Mouse (Mus musculus) erythroblast, adult 5-6 weeks (primary cell): ENCODE measurements at regions not wholly inside any gene's neighbourhood (a gene's known extent, or its start where the extent isn't known, plus 50 kb on each side); places are given as distances from the start of the nearest gene placed in this dataset.

Experiments used
- ATAC-seq: replicated peaks from 2 replicates; pipeline ENCODE4 v1.8.0; 2016; ENCODE audit warnings: moderate number of reproducible peaks, mild to moderate bottlenecking, moderate TSS enrichment, inconsistent platforms; ENCODE audit not compliant: poor library complexity, low FRiP score, severe bottlenecking

- no peak for ATAC-seq
Measured at GRCm38 (mm10) chr10:96723071-96723470, 106.3 kb downstream of the Btg1 start.

- ATAC-seq, result no peak
Measured at GRCm38 (mm10) chr10:96724436-96725175, 107.8 kb downstream of the Btg1 start.

- ATAC-seq, result no peak
Measured at GRCm38 (mm10) chr10:96726801-96727780, 110.3 kb downstream of the Btg1 start.

- no peak for ATAC-seq
Measured at GRCm38 (mm10) chr10:96733581-96733980, 116.8 kb downstream of the Btg1 start.

- ATAC-seq, result no peak
Measured at GRCm38 (mm10) chr10:96735146-96735545, 118.3 kb downstream of the Btg1 start.

DNA sequence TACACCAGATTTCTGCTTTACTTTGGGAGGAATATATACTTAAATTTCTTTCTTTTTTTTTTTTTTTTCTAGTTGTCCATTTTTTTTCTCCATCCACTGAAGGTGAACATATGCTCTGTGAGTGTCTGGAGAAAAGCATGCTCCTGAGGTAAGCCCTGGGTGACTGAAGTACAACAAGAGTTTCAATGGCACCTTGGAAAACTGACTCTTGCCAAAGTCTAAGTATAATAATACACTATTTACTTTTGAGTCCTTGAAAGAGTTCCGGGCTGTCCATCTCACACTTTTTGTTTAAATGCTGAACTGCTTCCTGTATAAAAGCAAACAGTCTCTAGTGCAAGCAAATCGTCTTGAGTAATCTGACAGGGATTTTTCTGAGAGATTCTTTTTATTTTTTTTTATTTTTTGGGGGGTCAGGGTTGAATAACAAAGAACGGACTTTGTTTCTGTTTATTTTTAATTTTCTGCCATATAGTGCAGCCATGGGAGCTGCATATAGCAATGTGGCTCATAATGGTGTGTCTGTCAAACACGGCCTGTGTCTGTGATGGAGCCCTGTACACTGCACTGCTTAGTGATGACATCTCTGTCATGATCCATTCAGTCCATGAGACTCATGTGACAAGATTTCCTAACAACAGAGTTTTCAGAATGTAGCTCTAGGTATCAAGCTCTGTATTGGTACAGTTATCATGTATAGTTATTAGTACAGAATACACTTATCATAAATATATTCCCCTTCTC is 119.3 kb downstream of the Btg1 start:
- no peak for ATAC-seq

DNA sequence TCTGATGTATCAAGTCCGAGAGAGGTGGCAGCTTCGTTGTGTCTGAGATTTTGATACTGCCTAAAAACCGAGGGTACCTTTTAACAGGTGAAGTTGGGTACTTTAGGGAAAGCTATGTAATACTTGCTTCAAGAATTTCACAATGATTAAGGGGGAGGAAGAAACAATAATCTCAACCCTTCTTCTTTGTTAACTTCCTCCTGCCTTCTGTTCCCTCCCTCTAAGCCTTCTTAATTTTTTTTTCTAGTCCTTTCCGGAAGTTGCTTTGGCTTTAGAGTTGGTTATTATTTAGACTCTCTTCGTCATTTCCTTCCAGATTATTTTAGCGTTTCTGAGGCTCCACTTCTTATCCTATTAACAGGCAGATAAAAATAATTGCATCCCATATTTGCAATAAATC is 121.2 kb downstream of the Btg1 start:
- no peak for ATAC-seq

- no peak for ATAC-seq
Measured at GRCm38 (mm10) chr10:96738606-96739005, 121.8 kb downstream of the Btg1 start.

GRCm38 (mm10) chr10:96744167-96744777 is 127.5 kb downstream of the Btg1 start:
- ATAC-seq, result no peak

DNA sequence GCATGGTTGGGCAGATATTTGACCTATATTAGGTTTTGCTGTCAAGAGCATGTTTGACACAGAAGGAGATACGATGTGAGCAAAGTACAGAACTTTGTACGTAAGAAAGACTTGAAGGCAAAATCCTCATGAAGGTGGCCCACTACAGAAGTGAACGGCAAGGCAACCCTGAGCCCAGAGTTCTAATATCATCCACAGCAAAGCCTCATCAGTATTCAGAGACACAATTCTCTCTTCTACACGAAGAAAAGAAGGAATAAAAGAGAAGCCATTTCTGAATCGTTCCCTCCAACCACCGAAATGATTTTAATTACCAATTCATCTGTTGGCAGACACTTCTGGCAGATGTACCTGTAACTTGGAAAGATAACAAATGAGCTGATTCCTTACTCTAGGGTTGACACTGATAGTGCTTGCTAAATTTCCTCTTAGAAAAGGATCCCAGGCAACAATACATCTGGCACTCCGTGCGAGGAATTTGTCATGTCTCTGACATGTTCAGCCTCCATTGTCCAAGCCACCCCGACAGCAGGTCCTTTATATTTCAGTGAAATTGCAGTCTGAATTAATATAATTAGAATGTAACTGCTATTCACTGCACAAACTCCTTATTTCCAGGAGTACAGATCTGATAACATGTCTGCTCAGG is 130.3 kb downstream of the Btg1 start:
- no peak for ATAC-seq

DNA sequence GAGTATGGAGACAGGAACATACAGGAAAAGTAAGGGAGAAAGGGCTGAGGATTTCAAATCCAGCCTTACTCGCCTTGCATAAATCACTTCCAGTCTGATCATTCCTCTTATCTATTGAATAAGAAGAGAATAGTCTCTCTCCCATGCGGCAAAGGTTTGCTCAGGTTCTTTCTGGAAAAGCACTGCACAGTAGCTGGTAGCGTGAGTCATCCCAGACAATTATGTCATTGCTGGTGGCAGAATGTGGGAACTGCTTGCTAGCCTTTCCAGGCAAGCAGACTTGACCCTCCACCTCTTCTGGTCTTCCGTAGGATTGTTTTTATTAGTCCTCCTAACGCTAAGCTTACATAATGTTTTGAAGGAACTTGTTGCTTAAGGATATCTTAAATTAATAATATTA is 134.1 kb downstream of the Btg1 start:
- no peak for ATAC-seq

- ATAC-seq, result no peak
Measured at GRCm38 (mm10) chr10:96751580-96752264, 134.9 kb downstream of the Btg1 start.

- no peak for ATAC-seq
Measured at GRCm38 (mm10) chr10:96752531-96752930, 135.7 kb downstream of the Btg1 start.

DNA sequence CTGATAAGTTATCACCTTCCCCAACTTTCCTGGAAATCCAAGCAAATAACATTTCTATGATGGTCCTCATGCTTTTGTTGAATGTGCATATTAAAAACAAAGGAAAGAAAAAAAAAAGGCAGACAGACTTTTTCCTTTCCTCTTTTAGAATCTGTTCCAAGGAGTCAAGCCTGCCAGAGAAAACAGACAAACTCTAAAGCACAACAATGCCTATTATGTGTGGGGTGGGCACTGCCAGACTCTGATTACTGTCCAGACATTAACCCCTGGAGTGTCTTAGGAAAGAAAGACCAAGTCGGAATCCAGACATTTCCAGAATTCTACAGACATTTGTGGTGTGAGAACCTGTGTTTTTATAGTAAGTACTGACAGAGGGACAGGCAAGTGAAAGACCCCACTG is 136.7 kb downstream of the Btg1 start:
- ATAC-seq, result no peak

GRCm38 (mm10) chr10:96755674-96756073 is 138.9 kb downstream of the Btg1 start:
- ATAC-seq, result no peak

DNA sequence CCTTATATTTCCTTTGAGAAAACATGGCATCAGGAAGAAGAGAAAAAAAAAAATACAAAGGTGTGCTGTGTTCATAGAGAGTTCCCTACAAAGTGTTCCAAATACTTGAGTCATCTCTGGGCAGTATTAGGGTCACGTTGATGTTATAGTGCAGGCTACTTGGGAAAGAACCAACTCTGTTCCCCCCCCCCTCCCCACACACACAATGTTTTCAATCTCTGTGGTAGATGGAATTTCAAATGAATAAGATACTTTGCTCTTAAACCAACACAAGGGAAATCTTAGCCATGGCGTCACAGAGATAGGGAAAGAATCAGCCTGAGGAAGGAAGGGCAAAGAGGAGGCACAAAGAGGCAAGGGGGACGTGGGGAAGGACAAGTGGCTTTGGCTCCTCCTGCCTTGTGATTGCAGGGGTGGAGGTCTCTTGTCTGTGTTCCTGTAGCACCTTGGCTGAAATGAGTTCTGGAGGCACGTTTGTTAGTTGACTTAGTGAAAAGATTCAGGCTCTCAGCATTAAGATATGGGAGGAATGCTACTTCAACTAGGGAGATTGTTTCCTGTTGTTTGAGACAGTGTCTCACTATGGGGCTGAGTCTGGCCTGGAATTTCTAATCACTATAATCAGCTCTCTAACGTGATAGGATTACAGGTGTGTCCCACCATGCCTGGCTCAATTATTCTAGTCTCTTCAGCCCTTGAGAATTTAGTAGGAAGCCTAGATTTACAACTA is 139.7 kb downstream of the Btg1 start:
- ATAC-seq, result no peak

DNA sequence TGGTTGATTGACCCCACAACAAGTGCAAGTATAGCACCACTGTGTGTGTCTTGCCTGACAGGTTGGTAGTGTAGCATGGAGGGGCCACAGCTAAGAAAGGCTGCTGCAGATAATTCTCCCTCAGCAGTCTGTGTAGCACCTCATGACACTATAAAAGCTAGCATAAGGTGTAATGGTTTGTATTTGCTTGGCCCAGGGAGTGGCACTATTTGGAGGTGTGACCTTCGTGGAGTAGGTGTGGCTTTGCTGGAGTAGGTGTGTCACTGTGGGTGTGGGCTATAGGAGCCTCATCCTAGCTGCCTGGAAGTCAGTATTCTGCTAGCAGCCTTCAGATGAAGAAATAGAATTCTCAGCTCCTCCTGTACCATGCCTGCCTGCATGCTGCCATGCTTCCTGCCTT is 140.5 kb downstream of the Btg1 start:
- no peak for ATAC-seq

- ATAC-seq, result no peak
Measured at GRCm38 (mm10) chr10:96761601-96762000, 144.8 kb downstream of the Btg1 start.
